Mouse (Mus musculus) testis, adult 2 months (tissue): Measurements from ENCODE around the gene Efna1.

Experiments used
- CTCF ChIP-seq: fragments of 200-500 bp; IDR thresholded peaks from 2 replicates; pipeline ENCODE4 v1.5.1; 2012; ENCODE audit warnings: low read depth, mild to moderate bottlenecking, inconsistent platforms, low read length, moderate library complexity; ENCODE audit not compliant: control insufficient read depth, insufficient read depth, insufficient replicate concordance
- POLR2A ChIP-seq: fragments of 200-500 bp; IDR thresholded peaks from 2 replicates; pipeline ENCODE4 v1.6.1; 2012; ENCODE audit warnings: low read depth, mild to moderate bottlenecking, inconsistent platforms, low read length, moderate library complexity; ENCODE audit not compliant: control insufficient read depth

DNA sequence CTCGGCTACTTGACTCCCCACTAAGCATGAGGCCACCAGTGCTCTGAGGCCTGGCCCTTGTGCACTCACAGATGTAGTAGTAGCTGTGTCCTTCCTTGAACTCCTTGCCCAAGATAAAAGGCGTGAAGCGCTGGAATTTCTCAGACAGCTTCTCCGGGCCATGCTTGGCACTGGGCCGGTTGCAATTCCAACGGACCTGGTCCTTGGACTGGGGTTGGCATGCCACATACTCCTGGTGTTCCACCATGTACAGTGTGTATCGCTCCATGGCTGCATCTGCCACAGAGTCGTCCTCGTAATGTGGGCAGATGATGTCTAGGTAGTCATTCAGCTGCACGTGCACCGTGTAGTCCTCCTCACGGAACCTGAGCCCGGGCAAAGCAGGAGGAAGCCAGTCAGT lies 4.9 kb downstream of the Efna1 start:
- TF ChIP-seq POLR2A (no peak), CTCF (no peak)
